Mouse (Mus musculus): ENCODE data around the gene Wdr89.
A peak's percentile ranks its signal among the peaks of the same experiment; 100 is the strongest.

Wdr89 gene

DNA sequence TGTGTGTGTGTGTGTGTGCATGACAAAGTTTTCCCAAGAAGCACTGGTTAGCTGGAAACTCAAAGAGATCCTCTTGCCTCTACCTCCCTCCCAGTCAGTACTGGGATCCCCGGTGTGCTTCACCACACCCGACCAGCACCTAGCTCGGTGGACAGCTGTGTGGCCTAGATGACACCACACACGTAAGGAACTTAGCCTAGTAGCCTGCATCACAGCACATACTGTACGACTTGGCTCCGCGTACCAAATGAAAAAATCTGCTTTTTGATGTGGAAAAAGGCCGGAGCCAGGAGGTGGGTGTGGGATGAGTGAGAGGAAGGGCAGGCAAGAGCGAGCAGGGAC, 450 bp downstream of the Wdr89 start:
- no peak for DNase-seq (ENCODE audit: low spot score)

DNA sequence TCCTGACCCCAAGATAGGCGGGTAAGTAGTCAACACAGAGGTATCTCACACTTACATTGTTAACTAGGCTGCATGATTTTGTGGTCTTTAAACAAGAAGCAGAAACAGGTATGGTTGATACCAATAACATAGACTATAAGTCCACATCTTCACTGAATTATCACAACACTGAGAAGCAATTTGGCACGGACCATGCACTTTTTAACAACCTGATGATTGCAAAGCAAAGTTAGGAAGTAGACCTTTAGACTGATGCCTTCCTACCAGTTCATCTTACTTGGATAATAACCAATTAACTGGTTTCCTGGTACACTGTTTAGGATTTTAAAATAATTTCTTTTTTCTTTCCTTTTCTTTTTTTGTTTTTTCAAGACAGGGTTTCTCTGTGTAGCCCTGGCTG, 1.1 kb downstream of the Wdr89 start:
- DNase-seq (ENCODE audit: low spot score), result no peak

DNA sequence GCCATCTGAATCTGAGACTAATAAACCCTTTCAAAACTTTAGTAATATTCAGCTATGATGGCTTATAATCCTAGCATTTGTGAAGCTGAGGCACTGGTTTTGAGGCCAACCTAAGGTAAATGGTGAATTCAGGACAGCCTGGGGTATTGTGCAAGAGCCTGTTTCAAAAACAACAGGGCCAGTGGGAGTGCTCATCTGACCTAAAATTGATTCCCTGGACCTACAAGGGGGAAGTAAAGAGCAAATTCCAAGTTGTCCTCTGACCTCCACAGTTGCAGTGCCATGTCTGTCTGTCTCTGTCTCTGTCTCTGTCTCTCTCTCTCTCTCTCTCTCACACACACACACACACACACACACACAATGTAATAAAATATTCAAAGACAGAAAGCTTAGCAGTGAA, 2.4 kb downstream of the Wdr89 start:
- DNase-seq (ENCODE audit: low spot score), result no peak

DNA sequence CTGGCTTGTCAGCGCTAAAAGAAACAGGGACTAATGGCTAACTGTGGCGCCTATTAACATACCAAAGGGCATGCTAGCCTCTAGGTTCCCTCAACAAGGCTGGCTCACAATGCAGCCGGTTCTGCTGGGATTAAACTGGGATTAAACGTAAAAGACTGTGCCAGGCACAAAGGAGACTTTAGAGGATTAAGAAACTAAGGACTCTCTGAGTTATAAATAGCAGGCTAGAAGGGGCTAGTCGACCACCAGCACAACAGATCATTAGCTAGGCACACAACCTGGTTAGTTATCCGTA, 4.9 kb downstream of the Wdr89 start:
- no peak for DNase-seq (ENCODE audit: low spot score)

DNA sequence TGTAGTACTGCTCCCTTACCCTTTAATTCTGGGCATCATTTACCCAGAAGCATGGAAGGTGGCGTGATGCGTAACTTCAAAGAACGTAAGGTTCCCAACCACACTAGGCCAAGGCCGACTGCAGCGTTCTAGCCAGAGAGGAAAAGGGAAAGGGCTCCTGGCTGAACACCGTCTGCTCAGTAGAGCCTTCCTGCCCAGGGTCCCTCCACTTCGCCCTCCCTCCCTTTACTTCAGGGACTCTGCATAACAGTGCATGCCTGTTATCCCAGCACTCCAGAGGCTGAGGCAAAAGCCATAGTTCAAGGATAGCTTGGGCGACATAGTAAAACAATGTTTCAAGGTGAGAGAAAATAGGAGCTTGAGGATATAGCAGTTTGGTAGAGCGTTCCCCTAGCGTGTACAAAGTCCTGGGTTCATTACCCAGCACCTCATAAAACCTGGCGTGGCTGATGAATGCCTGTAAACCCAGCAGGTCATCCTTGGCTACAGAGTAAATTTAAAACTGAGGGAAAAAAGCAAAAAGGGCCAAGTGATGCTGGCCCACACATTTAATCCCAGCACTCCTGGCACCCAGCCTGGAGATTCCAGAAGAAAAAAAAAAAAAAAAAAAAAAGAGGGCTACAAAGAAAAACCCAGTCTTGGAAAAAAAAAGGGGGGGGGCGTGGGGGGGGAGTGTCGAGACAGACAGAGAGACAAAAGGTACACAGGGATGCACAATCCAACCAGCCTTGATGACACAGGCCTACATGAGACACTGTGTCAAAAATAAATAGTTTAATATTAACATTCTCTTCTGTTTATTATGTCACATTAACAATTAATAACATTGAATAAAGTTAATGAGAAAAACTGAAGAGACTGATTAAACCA, 5.5 kb downstream of the Wdr89 start:
- no peak for DNase-seq (ENCODE audit: low spot score)

DNA sequence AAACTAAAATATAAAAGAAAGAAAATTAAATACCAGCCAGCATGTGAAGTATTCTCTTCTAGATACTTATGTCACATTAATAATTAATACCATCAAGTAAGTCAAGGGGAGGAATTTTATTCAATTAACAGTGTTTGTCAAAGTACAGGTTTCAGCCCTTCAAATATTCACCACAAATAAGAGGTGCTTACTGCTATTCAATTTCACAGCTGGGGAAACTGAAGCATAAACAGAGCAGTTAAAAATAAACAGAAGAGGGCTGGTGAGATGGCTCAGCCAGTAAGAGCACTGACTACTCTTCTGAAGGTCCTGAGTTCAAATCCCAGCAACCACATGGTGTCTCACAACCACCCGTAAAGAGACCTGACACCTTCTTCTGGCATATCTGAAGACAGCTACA, 7.0 kb downstream of the Wdr89 start:
- no peak for DNase-seq (ENCODE audit: low spot score)

DNA sequence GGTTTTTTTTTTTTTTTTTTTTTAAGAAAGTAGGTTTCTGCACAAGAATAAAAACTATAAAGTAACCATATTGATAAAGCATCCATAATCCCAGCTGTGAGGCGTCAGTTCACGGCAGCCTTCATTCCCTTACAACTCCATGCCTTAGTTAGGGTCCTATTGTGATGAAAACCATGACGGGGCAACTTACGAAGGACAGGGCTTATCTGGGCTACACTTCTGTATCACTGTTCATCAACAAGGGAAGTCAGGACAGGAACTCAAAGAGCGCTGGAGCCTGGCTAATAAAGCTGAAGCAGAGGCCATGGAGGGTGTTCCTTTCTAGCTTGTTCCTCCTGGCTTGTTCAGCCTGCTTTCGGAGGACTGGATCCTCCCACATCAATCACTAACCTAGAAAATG, 10.9 kb downstream of the Wdr89 start:
- DNase-seq (ENCODE audit: low spot score), result no peak

DNA sequence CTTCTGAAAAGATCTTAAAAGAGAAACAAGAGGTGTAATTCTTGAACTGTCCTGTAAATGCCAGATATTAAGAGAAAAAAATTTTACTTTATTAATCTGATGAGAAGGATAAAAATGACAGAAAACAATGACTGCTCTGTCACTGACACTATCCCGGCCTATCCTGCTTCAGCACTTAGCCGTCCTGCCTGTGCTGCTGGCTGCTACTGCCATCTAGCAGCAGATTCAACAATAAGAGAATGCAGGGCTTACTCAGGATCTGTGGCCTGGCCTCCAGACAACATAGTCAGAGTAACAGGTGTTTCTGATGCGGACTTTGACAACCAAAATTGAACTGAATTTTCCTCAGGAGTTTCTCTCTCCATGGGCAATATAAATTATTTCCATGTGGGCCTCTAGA, 12.8 kb downstream of the Wdr89 start:
- peak; percentile 23 for DNase-seq (ENCODE audit: low spot score)

DNA sequence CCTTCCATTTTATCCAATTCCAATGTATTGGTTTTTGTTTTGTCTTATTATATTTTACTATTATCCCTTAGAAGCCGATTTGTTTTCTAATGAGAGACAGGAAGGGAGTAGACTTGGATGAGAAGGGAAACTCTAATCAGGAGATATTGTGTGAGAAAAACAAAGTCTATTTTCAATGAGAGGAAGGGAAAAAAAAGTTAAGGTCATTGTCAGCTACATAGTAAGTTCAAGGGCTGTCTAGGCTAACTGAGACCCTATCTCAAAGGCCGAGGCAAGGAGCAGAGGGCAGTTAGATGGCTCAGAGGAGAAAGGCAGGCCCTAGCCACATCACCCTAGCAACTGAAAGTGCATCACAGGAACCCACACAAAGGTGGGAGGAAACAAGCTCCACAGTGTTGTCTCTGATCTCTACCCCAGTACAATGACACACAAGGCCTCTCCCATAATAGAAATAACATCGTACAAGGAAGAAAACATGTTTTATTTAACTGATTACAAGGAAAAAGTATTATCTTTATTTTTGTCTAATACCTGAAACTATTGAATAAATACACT, 15.0 kb downstream of the Wdr89 start:
- peak; percentile 36 for DNase-seq (ENCODE audit: low spot score)

DNA sequence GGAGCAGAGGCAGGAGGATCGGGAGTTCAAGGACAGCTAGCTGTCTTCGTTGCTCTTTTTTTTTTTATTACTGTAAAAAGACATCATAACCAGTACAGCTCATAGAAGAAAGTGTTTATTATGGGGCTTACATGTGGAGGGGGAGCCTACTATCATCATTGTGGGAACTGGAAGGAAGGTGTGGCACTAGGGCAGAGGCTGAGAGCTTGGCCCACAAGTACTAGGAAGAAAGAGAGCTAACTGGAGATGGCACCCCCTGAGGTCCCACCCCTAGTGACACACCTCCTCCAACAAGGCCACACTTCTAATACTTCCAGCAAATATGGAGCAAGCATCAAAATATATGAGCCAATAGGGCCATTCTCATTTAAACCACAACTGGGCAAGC, 19.6 kb downstream of the Wdr89 start:
- DNase-seq (ENCODE audit: low spot score), result no peak

DNA sequence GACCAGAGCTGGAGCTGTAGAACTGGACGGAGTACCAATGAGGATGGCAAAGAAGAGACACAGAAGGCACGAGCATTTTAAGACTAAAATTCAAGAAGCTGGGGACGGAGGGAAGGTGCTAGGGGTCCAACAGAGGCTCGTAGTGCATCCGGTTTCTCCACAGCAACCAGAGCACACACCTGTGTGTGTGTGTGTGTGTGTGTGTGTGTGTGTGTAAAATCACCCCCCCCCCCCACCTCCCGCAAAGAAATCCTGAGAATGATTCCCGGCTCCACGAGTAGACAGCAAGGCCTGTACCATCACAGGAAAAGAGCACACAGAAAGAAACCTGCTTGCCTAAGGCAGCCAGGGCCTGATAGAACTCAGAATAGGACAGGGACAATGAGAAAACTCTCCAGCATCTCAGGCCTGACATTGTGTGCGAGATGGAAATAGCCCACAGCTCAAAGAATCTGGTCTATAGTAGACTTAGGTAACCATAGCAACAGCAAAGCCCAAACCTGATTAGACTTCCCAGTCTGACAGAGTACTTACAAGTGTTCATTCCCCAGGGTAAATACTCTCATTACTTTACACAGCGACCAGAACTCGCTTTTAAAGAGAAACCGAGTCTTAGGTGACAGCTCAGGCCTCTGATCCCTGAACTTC, 20.2 kb downstream of the Wdr89 start:
- DNase-seq (ENCODE audit: low spot score), result no peak

DNA sequence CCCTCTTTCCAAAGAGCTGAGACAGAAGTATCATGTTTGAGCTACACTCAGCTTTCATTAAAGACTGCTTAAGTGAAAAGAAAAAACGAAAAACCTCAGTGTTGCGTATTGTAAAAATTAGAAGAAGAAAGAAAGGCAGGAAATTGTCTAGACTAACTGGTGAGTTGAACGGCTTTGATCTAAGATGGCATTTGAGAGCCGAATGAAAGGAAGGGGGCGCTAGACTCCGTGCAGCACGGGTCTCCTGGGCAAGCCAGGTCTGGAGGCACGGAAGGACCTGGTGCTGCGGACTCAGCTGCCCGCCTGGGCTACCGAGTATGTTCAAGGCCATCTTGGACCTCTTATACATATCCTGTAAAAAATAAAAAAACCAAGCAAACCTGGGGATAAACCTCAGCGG, 21.1 kb downstream of the Wdr89 start:
- DNase-seq (ENCODE audit: low spot score), result peak; percentile 28

DNA sequence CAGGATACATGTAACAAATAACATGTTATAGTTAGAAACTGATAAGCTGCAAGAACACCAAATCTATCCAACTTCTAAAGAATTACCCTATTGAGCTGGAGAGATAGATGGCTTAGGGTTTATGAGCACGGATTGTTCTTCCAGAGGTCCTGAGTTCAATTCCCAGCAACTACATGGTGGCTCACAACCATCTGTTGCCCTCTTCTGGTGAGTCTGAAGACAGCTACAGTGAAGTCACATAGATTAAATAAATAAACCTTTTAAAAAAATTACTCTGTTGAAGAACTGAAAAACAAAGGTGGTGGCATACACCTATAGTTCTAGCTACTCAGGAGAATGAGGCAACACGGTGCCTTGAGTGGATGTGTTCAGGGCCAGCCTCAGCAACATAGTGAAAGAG, 21.7 kb downstream of the Wdr89 start:
- DNase-seq (ENCODE audit: low spot score), result no peak

DNA sequence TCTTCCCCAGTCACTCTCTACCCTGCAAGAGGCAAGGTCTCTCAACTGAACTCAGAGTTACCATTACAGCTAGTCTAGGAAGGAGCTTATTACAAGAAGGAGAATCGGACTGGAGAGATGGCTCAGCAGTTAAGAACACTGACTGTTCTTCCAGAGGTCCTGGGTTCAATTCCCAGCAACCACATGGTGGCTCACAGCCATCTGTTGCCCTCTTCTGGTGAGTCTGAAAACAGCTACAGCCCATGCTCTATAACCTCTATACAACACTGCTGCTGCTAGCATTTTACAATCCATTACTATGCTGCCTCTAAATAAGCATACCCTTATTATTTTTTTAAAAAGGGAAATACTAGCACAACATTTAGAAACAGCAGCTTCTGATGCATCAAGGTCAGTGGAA, 23.6 kb downstream of the Wdr89 start:
- no peak for DNase-seq (ENCODE audit: low spot score)

DNA sequence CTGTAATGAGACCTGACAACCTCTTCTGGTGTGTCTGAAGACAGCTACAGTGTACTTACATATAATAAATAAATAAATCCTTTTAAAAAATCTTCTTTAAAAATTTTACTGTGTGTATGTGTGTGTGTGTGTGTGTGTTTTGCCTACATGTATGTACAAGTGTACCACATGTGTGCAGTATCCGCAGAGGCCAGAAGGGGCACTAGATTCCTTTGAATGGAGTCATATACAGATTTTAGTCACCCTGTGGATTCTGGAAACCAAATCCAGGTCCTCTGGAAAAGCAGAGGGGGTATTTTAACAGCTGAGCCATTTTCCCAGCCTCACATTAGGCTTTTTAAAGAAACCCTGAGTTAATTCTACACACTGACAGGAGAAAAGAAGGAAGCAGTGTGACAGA, 27.6 kb downstream of the Wdr89 start:
- DNase-seq (ENCODE audit: low spot score), result no peak

DNA sequence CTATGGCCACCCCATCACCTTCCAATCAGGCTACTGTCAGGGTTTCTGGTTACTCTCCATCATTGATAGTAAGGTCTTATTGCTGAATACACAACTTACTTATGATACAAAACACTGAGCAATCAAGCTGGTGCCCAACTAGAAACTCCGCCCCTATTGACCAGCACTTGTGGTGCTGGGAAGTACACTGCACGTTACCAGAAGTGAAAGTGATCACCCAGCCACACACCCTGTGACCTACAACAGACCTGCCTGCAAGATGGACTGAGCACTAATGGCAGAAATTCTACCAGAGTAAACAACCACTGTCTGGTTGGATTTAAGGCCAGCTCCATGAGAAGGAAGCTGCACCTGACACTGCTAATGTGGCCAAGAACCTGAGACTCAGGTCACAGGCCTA, 31.0 kb downstream of the Wdr89 start:
- DNase-seq (ENCODE audit: low spot score), result no peak

DNA sequence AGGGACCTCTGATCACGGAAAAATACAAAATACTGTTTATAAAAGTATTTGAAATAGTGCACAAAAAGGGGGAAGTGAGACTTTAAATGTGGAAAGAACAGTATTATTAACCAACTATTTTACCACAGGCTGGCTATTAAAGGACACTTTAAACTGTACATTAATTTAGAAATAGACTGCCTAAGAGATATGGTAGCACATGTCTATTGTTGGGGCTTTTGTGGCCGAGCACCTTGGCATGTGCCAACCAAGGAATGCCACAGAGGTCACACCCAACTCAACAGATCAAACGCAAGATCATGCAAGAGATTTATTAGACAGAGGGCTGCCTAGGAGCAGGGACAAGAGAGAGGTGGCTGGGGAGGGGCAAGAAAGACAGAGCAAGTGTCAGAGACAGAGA, 32.2 kb downstream of the Wdr89 start:
- DNase-seq (ENCODE audit: low spot score), result no peak

DNA sequence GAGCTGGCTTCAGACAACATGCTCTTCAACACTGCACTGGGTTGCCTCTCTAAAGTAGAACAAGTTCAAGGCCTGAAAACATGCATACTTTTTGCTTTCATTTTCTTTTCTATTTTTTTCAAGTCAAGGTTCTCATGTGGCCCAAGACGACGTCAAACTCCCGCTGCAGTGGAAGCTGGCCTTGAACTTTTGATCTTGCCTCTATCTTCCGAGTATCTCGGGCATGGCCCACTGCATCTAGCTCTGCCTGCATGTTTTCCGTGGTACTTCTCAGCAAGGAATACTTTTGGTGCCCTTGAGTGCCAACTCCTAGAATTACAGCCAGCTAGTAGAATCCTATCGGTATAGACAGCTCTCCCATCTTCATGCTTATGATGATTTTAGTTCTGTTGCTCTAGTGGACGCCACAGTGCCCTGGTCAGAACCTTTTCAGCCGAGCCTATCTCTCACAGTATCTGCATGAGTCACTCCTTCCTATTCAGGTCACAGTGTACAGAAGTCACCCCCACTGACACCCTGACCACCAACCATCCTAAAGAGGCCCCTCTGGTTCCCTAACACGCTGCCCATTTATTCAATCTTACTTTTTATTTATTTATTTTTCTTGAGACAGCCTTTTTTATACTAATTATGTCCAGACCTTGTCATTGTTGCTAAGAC, 33.4 kb downstream of the Wdr89 start:
- no peak for DNase-seq (ENCODE audit: low spot score)

DNA sequence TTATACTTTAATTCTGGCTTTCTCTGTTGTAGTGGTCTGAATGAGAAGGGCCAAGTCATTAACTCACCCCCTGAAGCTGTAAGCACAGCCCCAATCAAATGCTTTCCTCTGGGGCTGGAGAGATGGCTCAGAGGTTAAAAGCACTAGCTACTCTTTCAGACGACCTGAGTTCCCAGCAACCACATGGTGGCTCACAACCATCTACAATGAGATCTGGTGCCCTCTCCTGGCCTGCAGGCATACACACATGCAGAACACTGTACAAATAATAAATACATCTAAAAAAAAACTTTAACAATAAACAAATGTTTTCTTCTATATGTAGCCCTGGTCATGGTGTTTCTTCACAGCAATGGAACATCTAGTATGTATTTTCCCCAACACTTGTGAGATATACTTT, 39.7 kb downstream of the Wdr89 start:
- DNase-seq (ENCODE audit: low spot score), result no peak

DNA sequence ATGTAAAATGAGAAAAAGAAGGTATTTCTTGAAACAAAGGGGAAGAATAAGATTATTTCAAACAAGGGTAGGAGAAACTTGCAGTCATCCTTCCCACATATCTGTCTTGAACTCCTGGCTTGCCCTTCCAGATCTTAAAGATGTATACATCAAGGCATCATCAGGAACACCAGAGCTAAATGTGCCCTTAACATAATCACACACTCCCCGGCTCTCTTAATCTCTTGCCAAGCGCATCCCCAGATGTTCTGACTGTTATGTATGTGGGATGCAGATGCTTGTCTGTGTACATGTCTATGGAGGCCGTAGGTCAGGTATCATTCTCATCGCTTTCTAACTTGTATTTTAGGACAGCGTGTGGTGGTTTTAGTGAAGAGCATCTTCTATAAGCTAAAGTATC, 46.0 kb downstream of the Wdr89 start:
- no peak for DNase-seq (ENCODE audit: low spot score)

DNA sequence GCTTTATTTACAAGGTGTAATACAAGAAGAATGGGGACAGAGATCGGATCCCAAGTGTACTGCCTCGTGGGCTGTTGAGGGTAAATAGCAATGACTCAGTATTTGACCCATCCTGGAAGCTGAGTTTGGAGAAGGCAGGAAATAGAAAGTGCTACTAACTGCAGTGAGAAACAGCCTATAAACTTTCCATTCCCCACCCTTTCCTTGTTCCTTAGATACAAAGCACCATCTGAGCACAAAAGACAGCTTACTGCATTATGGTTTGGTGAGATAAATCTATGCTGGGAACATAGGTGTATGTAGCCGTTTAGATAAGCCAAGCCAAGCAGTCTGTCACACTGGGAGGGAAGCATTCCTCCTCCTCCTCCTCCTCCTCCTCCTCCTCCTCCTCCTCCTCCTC, 46.5 kb downstream of the Wdr89 start:
- no peak for DNase-seq (ENCODE audit: low spot score)

DNA sequence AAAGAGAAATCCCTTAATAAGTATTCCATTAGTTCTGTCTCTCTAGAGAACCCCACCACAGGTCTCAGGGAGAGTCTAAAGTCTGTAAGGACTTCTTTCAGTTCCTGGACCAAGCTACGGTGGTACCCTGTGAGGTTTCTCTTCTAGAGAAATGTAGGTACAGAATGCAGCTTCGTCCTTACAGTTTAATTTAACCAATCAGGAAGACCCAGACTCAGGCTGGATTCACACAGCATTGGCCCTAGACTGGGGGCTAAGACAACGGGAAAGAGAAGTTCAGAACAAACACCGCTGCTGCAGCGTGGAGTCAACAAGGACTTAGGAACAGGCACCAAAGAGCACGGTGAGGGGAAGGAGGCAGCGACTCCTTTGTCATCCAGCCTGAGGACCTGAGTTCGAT, 52.5 kb downstream of the Wdr89 start:
- no peak for DNase-seq (ENCODE audit: low spot score)

DNA sequence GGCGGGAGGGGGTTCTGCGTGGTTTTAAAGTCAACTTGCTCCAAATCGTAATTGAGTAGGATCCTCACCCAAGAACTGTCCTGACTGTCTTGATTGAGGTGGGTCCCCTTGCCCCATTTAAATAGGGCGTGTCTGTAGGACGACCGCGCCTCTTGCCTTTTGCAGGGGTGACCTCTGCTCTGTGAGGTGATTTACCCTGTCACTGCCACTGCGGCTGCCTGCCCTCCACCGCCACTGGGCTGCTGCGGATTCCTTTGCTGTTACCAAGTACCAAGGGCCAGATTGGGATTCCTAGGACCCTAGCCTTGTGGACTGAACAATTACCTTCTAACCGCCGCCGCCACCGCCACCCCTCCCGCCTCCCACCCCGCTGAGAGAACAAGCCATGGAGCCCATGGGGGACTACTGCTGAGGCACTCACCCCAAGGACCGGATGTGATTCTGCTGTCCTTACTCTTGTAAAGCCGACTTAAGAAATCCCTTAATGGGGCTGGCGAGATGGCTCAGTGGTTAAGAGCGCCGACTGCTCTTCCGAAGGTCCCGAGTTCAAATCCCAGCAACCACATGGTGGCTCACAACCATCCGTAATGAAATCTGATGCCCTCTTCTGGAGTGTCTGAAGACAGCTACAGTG, 53.1 kb downstream of the Wdr89 start:
- peak; percentile 1 for DNase-seq (ENCODE audit: low spot score)
